Mouse (Mus musculus): Measurements from ENCODE around the gene 1700012B09Rik. TPM values are rescaled to one million over a fixed set of nuclear protein-coding genes. Genes with fewer than 3 reads are reported as not detected.

Gene 1700012B09Rik
- total and polyA plus RNA-seq, 3 experiments = not detected

GRCm38 (mm10) chr9:14728365-14728764, 42.5 kb downstream of the 1700012B09Rik start (continued):
- TF ChIP-seq POLR2AphosphoS2 (IDR thresholded peaks at IDR 0.05; ENCODE audit: low read length) (no peak), E2F4 (IDR thresholded peaks at IDR 0.05; ENCODE audit: borderline replicate concordance, low read depth, low read length) (no peak)

- TF ChIP-seq GATA1 (IDR thresholded peaks at IDR 0.05; ENCODE audit: low read depth, low read length) = no peak
- no peak for TF ChIP-seq ZC3H11A (IDR thresholded peaks at IDR 0.05; ENCODE audit: low read depth, low read length)
- TF ChIP-seq MEF2A (IDR thresholded peaks at IDR 0.05; ENCODE audit: extremely low read depth, insufficient replicate concordance, low read depth, low read length, poor library complexity, severe bottlenecking) = no peak
- TF ChIP-seq ZNF384 (IDR thresholded peaks at IDR 0.05; ENCODE audit: low read depth, low read length) = no peak
- no peak for TF ChIP-seq ELF1 (IDR thresholded peaks at IDR 0.05; ENCODE audit: low read depth, low read length)
- no peak for TF ChIP-seq CHD2 (IDR thresholded peaks at IDR 0.05; ENCODE audit: low read length)
- TF ChIP-seq ZMIZ1 (IDR thresholded peaks at IDR 0.05; ENCODE audit: low read depth, low read length) = no peak
- no peak for TF ChIP-seq BHLHE40 (IDR thresholded peaks at IDR 0.05; ENCODE audit: borderline replicate concordance, low read depth, low read length)
- no peak for TF ChIP-seq POLR2AphosphoS5 (IDR thresholded peaks at IDR 0.05; ENCODE audit: borderline replicate concordance, low read depth, low read length)
- no peak for TF ChIP-seq USF1 (IDR thresholded peaks at IDR 0.05; ENCODE audit: low read depth, low read length)
- TF ChIP-seq ETS1 (IDR thresholded peaks at IDR 0.05; ENCODE audit: low read depth, low read length) = no peak
- no peak for TF ChIP-seq UBTF (IDR thresholded peaks at IDR 0.05; ENCODE audit: borderline replicate concordance, insufficient read depth, low read depth, low read length)
- no peak for TF ChIP-seq GABPA (IDR thresholded peaks at IDR 0.05; ENCODE audit: low read depth, low read length)
- no peak for TF ChIP-seq CTCF (IDR thresholded peaks at IDR 0.05 in 2 of 3, conservative IDR thresholded peaks at IDR 0.05 in 1 of 3; ENCODE audit: control insufficient read depth in 1 of 3, insufficient read depth in 1 of 3, low read depth in 2 of 3, low read length in 3 of 3, poor library complexity in 1 of 3, severe bottlenecking in 1 of 3)
- TF ChIP-seq MAFK (IDR thresholded peaks at IDR 0.05; ENCODE audit: borderline replicate concordance, low read depth, low read length) = no peak
- no peak for TF ChIP-seq MAX (IDR thresholded peaks at IDR 0.05; ENCODE audit: low read length)
- H3K79me2 ChIP-seq (ENCODE audit: control insufficient read depth, insufficient read depth, low read length, poor library complexity) = no peaks in the 10 kb centered on the region
- H3K4me3 ChIP-seq (ENCODE audit: control insufficient read depth in 1 of 2, insufficient read depth in 1 of 2, low read depth in 2 of 2, low read length in 2 of 2) = no peak overlapping the region
- peaks cover 4 to 15% of the 10 kb centered on the region in 2 experiments for H3K27me3 ChIP-seq (ENCODE audit: control insufficient read depth in 1 of 2, insufficient read depth in 2 of 2, low read length in 2 of 2)
- H3K9ac ChIP-seq (ENCODE audit: control insufficient read depth, low read depth, low read length, poor library complexity, severe bottlenecking) = no peak overlapping the region
- DNase-seq (ENCODE audit: low read depth, low spot score) = no peak
- H3K36me3 ChIP-seq (ENCODE audit: control insufficient read depth in 1 of 2, insufficient read depth in 2 of 2, low read length in 2 of 2) = peaks cover 2 to 4% of the 10 kb centered on the region in 2 experiments; a peak in 2 of 4 replicates
- no peak overlapping the region for H3K27ac ChIP-seq (ENCODE audit: control insufficient read depth, low read depth, low read length)
- no peaks in the 10 kb centered on the region for H3K9me3 ChIP-seq (replicated peaks; ENCODE audit: insufficient read depth, low read length)
- H3K4me1 ChIP-seq (ENCODE audit: control insufficient read depth in 1 of 2, insufficient read depth in 2 of 2, low read length in 2 of 2) = no peaks in the 10 kb centered on the region
Measured at GRCm38 (mm10) chr9:14726629-14727028, 44.2 kb downstream of the 1700012B09Rik start.

GRCm38 (mm10) chr9:14726005-14726404, 44.8 kb downstream of the 1700012B09Rik start:
- Histone ChIP-seq H3K9ac (ENCODE audit: control insufficient read depth, low read depth, low read length, poor library complexity, severe bottlenecking) (no peak overlapping the region), H3K9me3 (replicated peaks; ENCODE audit: insufficient read depth, low read length) (no peaks in the 10 kb centered on the region), H3K36me3 (ENCODE audit: control insufficient read depth in 1 of 2, insufficient read depth in 2 of 2, low read length in 2 of 2) (peaks cover 2 to 4% of the 10 kb centered on the region in 2 experiments; a peak in 2 of 4 replicates), H3K27me3 (ENCODE audit: control insufficient read depth in 1 of 2, insufficient read depth in 2 of 2, low read length in 2 of 2) (peaks cover 4 to 15% of the 10 kb centered on the region in 2 experiments), H3K79me2 (ENCODE audit: control insufficient read depth, insufficient read depth, low read length, poor library complexity) (no peaks in the 10 kb centered on the region), H3K4me3 (ENCODE audit: control insufficient read depth in 1 of 2, insufficient read depth in 1 of 2, low read depth in 2 of 2, low read length in 2 of 2) (no peak overlapping the region), H3K4me1 (ENCODE audit: control insufficient read depth in 1 of 2, insufficient read depth in 2 of 2, low read length in 2 of 2) (no peaks in the 10 kb centered on the region), H3K27ac (ENCODE audit: control insufficient read depth, low read depth, low read length) (no peak overlapping the region)
- no peak for DNase-seq (ENCODE audit: low read depth, low spot score)
- TF ChIP-seq EP300 (IDR thresholded peaks at IDR 0.05; ENCODE audit: low read depth in 1 of 2, low read length in 2 of 2) = no peak
- TF ChIP-seq TBP (IDR thresholded peaks at IDR 0.05; ENCODE audit: low read depth, low read length) = no peak
- TF ChIP-seq ZMIZ1 (IDR thresholded peaks at IDR 0.05; ENCODE audit: low read depth, low read length) = no peak
- no peak for TF ChIP-seq MAX (IDR thresholded peaks at IDR 0.05; ENCODE audit: low read length)
- TF ChIP-seq SIN3A (IDR thresholded peaks at IDR 0.05; ENCODE audit: low read length) = no peak
- TF ChIP-seq MXI1 (IDR thresholded peaks at IDR 0.05; ENCODE audit: low read depth, low read length) = no peak
- no peak for TF ChIP-seq RAD21 (IDR thresholded peaks at IDR 0.05; ENCODE audit: low read depth, low read length)
- no peak for TF ChIP-seq SMC3 (IDR thresholded peaks at IDR 0.05; ENCODE audit: low read depth, low read length)
- no peak for TF ChIP-seq POLR2AphosphoS5 (IDR thresholded peaks at IDR 0.05; ENCODE audit: borderline replicate concordance, low read depth, low read length)
- no peak for TF ChIP-seq ZC3H11A (IDR thresholded peaks at IDR 0.05; ENCODE audit: low read depth, low read length)
- TF ChIP-seq TCF12 (IDR thresholded peaks at IDR 0.05; ENCODE audit: low read depth, low read length) = no peak
- TF ChIP-seq KAT2A (conservative IDR thresholded peaks at IDR 0.05; ENCODE audit: low read depth, low read length) = no peak
- no peak for TF ChIP-seq MEF2A (IDR thresholded peaks at IDR 0.05; ENCODE audit: extremely low read depth, insufficient replicate concordance, low read depth, low read length, poor library complexity, severe bottlenecking)
- TF ChIP-seq USF1 (IDR thresholded peaks at IDR 0.05; ENCODE audit: low read depth, low read length) = no peak
- TF ChIP-seq MAZ (IDR thresholded peaks at IDR 0.05; ENCODE audit: low read depth, low read length) = no peak
- no peak for TF ChIP-seq MAFK (IDR thresholded peaks at IDR 0.05; ENCODE audit: borderline replicate concordance, low read depth, low read length)
- TF ChIP-seq CHD1 (IDR thresholded peaks at IDR 0.05; ENCODE audit: low read depth, low read length) = no peak
- TF ChIP-seq NRF1 (IDR thresholded peaks at IDR 0.05; ENCODE audit: insufficient read depth, low read depth, low read length, poor library complexity, severe bottlenecking) = no peak

Data from MEL (cell line).